Mouse (Mus musculus): ENCODE measurements around the gene Ist1. TPM values are rescaled to one million over a fixed set of nuclear protein-coding genes. Genes with fewer than 3 reads are reported as not detected.

Ist1 gene
- total RNA-seq (2023): 90.5 TPM

DNA sequence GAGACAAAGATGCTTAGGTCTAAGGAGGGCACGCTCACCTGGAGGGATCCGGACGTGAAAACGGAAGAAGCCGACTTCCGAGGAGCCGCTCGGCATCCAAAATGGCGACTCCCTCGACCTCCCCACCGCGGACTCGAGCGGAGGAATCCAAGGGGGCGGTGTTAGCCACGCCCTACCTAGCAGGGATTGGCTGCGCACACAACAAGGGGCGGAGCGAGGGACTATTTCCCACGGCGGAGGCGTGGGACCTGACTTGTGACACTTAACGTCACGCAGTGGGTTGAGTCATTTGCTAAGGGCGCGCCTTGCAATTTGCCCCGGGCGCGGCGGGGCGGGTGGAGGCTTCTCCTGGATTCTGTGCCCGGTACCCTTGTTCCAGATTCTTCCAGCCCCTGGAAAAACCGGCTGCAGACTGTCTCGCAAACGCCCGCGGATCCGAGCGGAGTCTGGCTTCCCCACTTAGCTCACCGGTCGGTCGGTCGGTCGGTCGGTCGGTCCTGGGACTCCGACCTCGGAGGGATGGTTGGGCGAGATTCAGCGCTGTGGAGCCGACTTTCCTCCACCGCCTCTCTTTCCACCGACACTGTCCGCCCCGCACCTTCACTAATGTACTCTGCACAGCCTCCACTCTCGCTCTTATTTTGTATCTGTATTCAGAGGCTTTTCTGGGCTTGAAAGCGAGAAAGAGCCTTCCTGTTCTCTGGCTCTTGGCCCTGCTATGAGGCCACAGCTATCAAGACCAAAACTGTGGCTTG is at the start of gene Ist1:
TSS of gene Ist1 (minus strand) at position 115 of the 755 bp plus-strand sequence.

GRCm38 (mm10) chr8:109737237-109738048 is 44.4 kb upstream of the Ist1 start, which contains the start of gene Atxn1l:
TSS of gene Atxn1l (minus strand) at chr8:109737739.

DNA sequence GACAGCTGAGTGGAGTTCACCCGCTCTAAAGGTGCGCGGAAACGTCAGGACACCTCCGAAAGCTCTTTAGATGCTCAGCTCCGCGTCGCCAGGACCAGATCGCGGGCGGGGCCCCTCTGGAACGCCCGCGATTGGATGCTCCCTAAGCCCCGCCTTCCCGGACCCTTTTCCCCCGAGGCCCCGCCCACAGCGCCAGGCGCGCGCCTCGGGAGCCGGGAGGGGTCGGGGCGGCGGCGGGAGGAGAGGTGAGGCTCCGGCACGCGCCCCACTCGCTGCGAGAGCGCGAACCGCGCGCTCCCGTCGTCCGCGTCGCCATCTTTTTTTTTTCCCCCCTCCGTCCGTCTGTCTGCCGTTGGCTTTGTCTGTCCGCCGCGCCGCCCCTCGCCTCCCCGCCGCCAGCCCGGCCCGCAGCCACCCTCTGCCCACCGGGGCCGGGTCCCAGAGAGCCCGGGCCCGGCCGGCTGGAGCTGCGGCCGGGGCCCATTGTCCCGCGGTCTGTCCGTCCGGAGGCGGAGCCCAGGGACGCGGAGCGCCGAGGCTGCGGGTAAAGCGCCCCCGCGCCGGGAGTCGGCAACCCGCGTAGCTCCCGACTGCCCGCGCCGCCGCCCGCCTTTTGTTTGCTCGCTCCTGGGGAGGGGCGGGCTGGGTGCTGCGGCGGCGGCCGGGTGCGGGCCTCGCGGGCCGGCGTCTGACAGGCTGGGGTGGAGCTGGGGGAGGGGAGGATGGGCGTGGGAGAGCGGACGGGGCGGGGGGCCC is 12.4 kb upstream of the Ist1 start, which contains the start of gene Zfp821:
TSS of gene Zfp821 (plus strand) at position 227 of the 756 bp plus-strand sequence.

Other genes starting within 250 kb of the Ist1 start
- not detected for gene Pmfbp1, start 199.2 kb downstream of the Ist1 start, total RNA-seq (2023)
- gene Dhx38, start 127.4 kb downstream of the Ist1 start, total RNA-seq (2023): 89.8 TPM
- gene Txnl4b, start 127.4 kb downstream of the Ist1 start, total RNA-seq (2023): 4.1 TPM
- gene Hp, start 114.1 kb downstream of the Ist1 start, total RNA-seq (2023): 0.56 TPM
- gene Dhodh, start 84.6 kb downstream of the Ist1 start, total RNA-seq (2023): 24.1 TPM
- gene Pkd1l3, start 78.7 kb downstream of the Ist1 start, total RNA-seq (2023): 1.6 TPM
- gene Zfp821, start 12.3 kb upstream of the Ist1 start, total RNA-seq (2023): 3.8 TPM
- 27.2 TPM for gene Atxn1l, start 44.5 kb upstream of the Ist1 start, total RNA-seq (2023)
- gene Ap1g1, start 85.3 kb upstream of the Ist1 start, total RNA-seq (2023): 80.6 TPM
- gene Phlpp2, start 175.3 kb upstream of the Ist1 start, total RNA-seq (2023): 5.1 TPM